Mouse (Mus musculus): ENCODE measurements around the gene Crybb2. TPM values are rescaled to one million over a fixed set of nuclear protein-coding genes. Genes with fewer than 3 reads are reported as not detected.

The Crybb2 gene
- polyA plus RNA-seq, 1 experiment from 2014 or later = not detected

DNA sequence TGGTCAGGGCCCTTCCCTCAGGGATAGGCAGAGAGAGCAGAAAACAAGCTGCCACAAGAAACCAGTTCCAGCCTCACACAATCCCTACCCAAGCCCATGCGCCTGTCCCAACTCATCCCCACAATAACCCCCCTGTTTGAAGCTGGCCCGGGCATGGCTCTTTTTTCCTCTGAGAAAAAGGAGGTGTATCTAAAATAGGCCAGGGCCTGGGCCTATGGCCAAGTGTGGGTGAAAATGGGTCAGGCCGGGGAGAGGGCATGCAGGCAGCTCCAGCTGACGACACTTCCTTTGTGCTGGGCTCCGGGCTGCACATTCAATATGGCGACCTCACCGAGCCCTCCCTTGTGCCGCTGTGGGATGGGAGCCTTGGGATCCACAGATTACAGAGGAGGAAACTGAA lies 26.4 kb downstream of the Crybb2 start:
- TF ChIP-seq CTCF (IDR thresholded peaks at IDR 0.05) (no peak), EP300 (IDR thresholded peaks at IDR 0.05) (no peak)
- no peak overlapping the region for H3K4me3 ChIP-seq (ENCODE audit: low read depth, low read length)
- H3K27me3 ChIP-seq (replicated peaks; ENCODE audit: insufficient read depth, low read length) = no peaks in the 10 kb centered on the region
- H3K4me2 ChIP-seq (replicated peaks; ENCODE audit: low read depth, low read length) = no peak overlapping the region
- ATAC-seq (no peak), DNase-seq (ENCODE audit: low spot score) (no peak)
- H3K36me3 ChIP-seq (ENCODE audit: insufficient read depth, low read length) = no peaks in the 10 kb centered on the region
- no peaks in the 10 kb centered on the region; the same call in 1 of the 2 replicates for H3K9me3 ChIP-seq (ENCODE audit: low read length)
- no peak overlapping the region for H3K9ac ChIP-seq (replicated peaks; ENCODE audit: low read depth)
- H3K27ac ChIP-seq (ENCODE audit: low read length) = no peak overlapping the region
- 75% methylated on average over 8 of the region's 8 CpGs for WGBS
- H3K4me1 ChIP-seq (ENCODE audit: insufficient read depth, low read depth, low read length) = no peaks in the 10 kb centered on the region

DNA sequence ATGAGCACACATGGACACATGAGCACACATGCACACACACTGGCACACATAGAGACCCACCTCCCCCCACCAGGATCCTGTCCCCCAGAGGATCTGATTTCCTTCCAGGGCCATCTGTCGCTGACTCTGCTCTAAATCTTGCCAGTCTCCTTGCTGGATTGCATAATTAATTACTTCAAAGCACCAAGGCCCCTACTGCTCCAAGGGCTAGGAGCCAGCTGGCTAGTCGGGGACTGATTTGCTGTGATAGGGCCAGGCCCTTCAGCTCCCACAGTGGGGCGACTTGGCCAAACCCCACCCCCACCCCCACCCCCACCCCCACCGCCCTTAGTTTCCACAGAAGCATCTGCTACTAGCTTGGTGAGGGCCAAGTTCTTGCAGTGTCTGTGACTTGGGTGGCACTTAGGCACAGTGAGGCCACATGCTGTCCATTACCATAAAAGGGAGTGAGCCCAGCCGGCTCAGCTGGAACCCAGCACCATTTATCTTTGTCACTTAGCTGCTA lies 28.3 kb downstream of the Crybb2 start:
- 16% methylated on average over 5 of the region's 5 CpGs for WGBS

DNA sequence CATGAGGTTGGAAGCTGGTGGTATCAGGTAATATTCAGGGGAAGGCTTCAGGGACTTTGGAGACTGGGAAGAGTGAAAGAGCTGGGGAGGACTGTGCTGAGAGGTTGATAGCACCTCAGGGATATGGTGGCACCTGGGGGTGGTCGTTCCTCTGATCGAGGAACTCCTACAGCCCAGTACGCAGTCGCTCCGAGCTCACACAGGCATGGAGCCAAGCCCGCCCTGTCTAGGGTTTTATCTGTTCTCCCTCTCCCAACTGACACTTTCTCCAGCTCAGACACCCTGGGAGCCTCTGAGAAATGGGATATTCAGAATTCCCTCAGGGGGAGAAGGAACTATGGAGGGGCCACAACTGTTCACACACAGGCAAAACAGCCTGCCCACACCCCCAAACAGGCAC lies 29.1 kb downstream of the Crybb2 start:
- Histone ChIP-seq H3K4me2 (replicated peaks; ENCODE audit: low read depth, low read length) (no peak overlapping the region), H3K9me3 (ENCODE audit: low read length) (no peaks in the 10 kb centered on the region), H3K4me1 (ENCODE audit: insufficient read depth, low read depth, low read length) (no peaks in the 10 kb centered on the region; the same call in 1 of the 2 replicates), H3K27me3 (replicated peaks; ENCODE audit: insufficient read depth, low read length) (no peaks in the 10 kb centered on the region), H3K36me3 (ENCODE audit: insufficient read depth, low read length) (no peaks in the 10 kb centered on the region), H3K9ac (replicated peaks; ENCODE audit: low read depth) (no peak overlapping the region), H3K27ac (ENCODE audit: low read length) (no peak overlapping the region), H3K4me3 (ENCODE audit: low read depth, low read length) (no peak overlapping the region)
- DNase-seq (ENCODE audit: low spot score) (no peak), ATAC-seq (no peak)
- TF ChIP-seq EP300 (IDR thresholded peaks at IDR 0.05) = no peak
- 49% methylated on average over 6 of the region's 6 CpGs for WGBS

More for the DNA sequence above, 28.3 kb downstream of the Crybb2 start:
- H3K36me3 ChIP-seq (ENCODE audit: insufficient read depth, low read length) = no peaks in the 10 kb centered on the region
- H3K4me3 ChIP-seq (ENCODE audit: low read depth, low read length) = no peak overlapping the region
- DNase-seq (ENCODE audit: low spot score) (peak; percentile 70), ATAC-seq (peak; percentile 87)
- no peak overlapping the region for H3K9ac ChIP-seq (replicated peaks; ENCODE audit: low read depth)
- H3K27me3 ChIP-seq (replicated peaks; ENCODE audit: insufficient read depth, low read length) = no peaks in the 10 kb centered on the region
- H3K27ac ChIP-seq (ENCODE audit: low read length) = no peak overlapping the region
- no peak for TF ChIP-seq EP300 (IDR thresholded peaks at IDR 0.05)
- TF ChIP-seq CTCF (IDR thresholded peaks at IDR 0.05) = no peak
- H3K4me2 ChIP-seq (replicated peaks; ENCODE audit: low read depth, low read length) = no peak overlapping the region
- no peaks in the 10 kb centered on the region for H3K4me1 ChIP-seq (ENCODE audit: insufficient read depth, low read depth, low read length)
- no peaks in the 10 kb centered on the region for H3K9me3 ChIP-seq (ENCODE audit: low read length)

DNA sequence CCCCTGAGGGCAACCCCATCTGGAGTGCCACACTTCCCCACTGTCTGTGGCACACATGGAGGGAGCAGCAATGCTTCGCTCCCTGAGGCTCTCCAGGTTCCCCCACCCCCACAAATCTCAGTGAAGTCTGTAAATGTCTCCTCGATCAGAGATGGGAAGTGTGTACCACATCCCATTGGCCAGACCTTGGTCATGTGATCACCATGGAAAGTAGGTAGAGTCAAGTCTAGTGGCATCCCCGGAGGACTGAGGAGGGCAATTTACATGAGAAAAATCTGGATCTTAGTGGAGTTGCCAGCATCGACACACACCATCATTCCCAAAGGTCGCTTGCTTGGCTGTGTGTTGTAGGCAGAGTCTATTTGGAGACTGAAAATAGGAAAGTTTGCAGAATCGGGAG lies 31.3 kb downstream of the Crybb2 start:
- ATAC-seq (no peak), DNase-seq (ENCODE audit: low spot score) (no peak)
- Histone ChIP-seq H3K4me2 (replicated peaks; ENCODE audit: low read depth, low read length) (no peak overlapping the region), H3K9me3 (ENCODE audit: low read length) (no peaks in the 10 kb centered on the region), H3K9ac (replicated peaks; ENCODE audit: low read depth) (no peak overlapping the region), H3K4me1 (ENCODE audit: insufficient read depth, low read depth, low read length) (peaks cover 3% of the 10 kb centered on the region; the same call in 1 of the 2 replicates), H3K27ac (ENCODE audit: low read length) (no peak overlapping the region), H3K36me3 (ENCODE audit: insufficient read depth, low read length) (no peaks in the 10 kb centered on the region), H3K4me3 (ENCODE audit: low read depth, low read length) (no peak overlapping the region), H3K27me3 (replicated peaks; ENCODE audit: insufficient read depth, low read length) (no peaks in the 10 kb centered on the region)
- TF ChIP-seq EP300 (IDR thresholded peaks at IDR 0.05) = no peak
- no peak for TF ChIP-seq CTCF (IDR thresholded peaks at IDR 0.05)
- 91% methylated on average over 6 of the region's 6 CpGs for WGBS

DNA sequence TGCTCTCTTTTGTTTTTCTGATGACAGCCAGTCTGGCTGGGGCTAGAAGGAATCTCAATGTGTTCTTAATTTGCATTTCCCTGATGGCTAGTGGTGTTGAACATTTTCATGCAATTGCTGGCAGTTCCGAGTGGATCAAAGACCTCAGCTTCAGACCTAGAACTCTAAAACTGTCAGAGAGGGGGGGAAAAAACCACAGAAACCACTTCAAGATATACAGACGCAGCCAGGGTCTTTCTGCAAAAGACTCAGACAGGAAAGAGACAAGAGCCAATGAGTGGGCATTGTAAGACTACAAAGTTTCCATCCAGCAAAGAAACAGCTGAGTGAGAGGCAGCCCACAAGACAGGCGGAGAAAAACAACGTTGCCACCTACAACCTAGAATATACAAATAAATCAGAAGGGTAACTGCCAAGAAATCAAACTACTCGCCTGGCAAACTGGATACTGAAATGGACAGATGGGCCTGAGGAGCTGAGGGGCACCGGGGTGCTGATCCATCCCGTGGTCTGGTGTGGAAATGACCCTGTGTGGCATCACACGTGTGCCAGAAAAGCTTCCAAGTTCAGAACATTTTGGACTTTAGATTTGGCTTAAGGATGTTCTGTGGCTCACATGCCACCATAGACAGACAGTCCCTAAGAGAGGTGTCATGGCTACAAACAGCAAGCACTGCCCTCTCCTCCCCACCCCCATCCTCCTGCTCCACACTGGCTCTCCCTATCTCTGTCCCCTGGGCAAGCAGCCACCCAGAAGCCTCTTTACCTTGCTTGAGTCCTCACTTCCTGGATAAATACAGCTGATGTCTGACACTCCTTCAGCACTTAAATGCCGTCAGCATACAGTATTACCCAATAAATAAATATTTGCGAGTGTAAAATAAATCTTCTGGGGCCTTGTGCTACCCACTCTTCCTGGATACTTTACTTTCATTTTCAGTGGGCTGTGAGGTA lies 34.5 kb downstream of the Crybb2 start:
- H3K4me3 ChIP-seq (ENCODE audit: low read depth, low read length) = no peak overlapping the region
- H3K36me3 ChIP-seq (ENCODE audit: insufficient read depth, low read length) = no peaks in the 10 kb centered on the region
- DNase-seq (ENCODE audit: low spot score) (peak; percentile 92), ATAC-seq (peak; percentile 87)
- no peaks in the 10 kb centered on the region for H3K27me3 ChIP-seq (replicated peaks; ENCODE audit: insufficient read depth, low read length)
- H3K9me3 ChIP-seq (ENCODE audit: low read length) = no peaks in the 10 kb centered on the region
- H3K4me2 ChIP-seq (replicated peaks; ENCODE audit: low read depth, low read length) = peak overlapping the region; percentile 8; the same call in 1 of the 2 replicates
- WGBS = 28% methylated on average over 10 of the region's 10 CpGs
- TF ChIP-seq CTCF (IDR thresholded peaks at IDR 0.05) = no peak
- TF ChIP-seq EP300 (IDR thresholded peaks at IDR 0.05) = peak; percentile 91
- no peak overlapping the region for H3K9ac ChIP-seq (replicated peaks; ENCODE audit: low read depth)
- H3K4me1 ChIP-seq (ENCODE audit: insufficient read depth, low read depth, low read length) = peaks cover 3% of the 10 kb centered on the region; the same call in 1 of the 2 replicates
- H3K27ac ChIP-seq (ENCODE audit: low read length) = peak overlapping the region; percentile 38; the same call in 1 of the 2 replicates

DNA sequence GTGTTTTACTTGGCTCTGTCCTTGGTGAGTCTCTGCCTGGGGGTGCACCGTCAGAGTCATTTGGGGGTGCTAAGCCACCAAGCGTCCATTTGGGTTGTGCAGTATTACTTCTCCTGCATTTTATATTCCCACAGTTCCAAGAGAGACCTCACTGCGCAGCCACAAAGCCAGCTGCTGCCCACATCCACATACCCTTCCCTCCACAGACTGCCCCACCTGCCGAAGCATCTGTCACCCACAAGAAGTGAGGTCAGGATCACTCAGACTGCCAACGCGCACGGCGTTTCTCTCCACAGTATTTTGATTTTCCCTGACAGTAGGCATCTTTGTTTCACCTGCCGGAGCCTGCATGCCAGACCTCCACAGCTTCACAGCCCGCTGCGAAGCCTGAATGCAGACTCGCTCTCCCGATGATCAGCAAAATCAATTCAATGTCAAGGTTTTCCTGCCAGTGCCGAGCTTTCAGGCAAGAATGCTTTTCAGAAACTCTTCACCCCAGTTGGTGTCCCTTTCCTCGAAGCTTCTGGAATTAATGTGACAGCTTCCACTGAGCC lies 38.6 kb downstream of the Crybb2 start:
- no peak overlapping the region for H3K4me3 ChIP-seq (ENCODE audit: low read depth, low read length)
- H3K9me3 ChIP-seq (ENCODE audit: low read length) = no peaks in the 10 kb centered on the region
- no peak overlapping the region for H3K27ac ChIP-seq (ENCODE audit: low read length)
- TF ChIP-seq CTCF (IDR thresholded peaks at IDR 0.05) (no peak), EP300 (IDR thresholded peaks at IDR 0.05) (no peak)
- ATAC-seq = no peak
- H3K27me3 ChIP-seq (replicated peaks; ENCODE audit: insufficient read depth, low read length) = no peaks in the 10 kb centered on the region
- no peak for DNase-seq (ENCODE audit: low spot score)
- WGBS = 65% methylated on average over 15 of the region's 15 CpGs
- H3K9ac ChIP-seq (replicated peaks; ENCODE audit: low read depth) = no peak overlapping the region
- H3K4me1 ChIP-seq (ENCODE audit: insufficient read depth, low read depth, low read length) = peaks cover 3% of the 10 kb centered on the region; the same call in 1 of the 2 replicates
- H3K4me2 ChIP-seq (replicated peaks; ENCODE audit: low read depth, low read length) = no peak overlapping the region
- no peaks in the 10 kb centered on the region for H3K36me3 ChIP-seq (ENCODE audit: insufficient read depth, low read length)
